9 mouse cellular contexts compared by ENCODE assay signal in the genomic region with DNA sequence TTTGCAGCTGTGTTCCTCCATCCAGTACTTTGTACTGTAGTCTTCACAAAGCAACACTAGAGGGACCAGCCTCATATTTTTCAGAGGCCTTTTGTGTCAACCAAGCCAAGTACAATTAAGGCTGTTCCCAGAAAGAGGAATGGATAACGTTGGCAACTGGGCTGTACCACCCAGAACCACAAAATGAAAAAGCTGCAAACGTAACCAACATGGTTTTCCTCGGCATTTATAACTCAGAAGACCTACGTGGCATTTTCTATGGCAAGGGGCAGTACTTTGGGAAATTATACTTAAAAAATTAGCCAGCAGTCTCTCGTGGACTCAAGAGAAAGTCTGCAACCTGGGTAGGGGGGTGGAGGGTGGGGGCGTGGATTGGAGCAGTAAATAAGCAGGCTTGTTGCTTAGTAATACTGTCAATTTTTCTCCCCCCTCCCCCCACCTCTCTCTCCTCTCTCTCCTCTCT.
DNase-seq lines count a peak whose midpoint lies in the region; ATAC-seq and TF ChIP-seq lines count a peak whose summit lies in the region.
"Had no signal": no experiment of that assay in that cellular context is flagged by ENCODE, and none has a peak within 500 bp of the region (broad histone marks: within the 10 kb centered on the region; RNA-seq: fewer than 3 reads in every experiment).

No protein-coding gene starts in this region.

- H3K4me3 ChIP-seq in embryonic facial prominence, embryonic 15.5 days (replicated peaks) = peak overlapping the region; percentile 27
- no peak overlapping the region; the same call in 1 of the 2 replicates for H3K4me3 ChIP-seq in lung, embryonic 14.5 days (ENCODE audit: low read depth, low read length)
- peak overlapping the region; percentile 5; the same call in 1 of the 2 replicates for H3K4me3 ChIP-seq in stomach, embryonic 15.5 days (replicated peaks)
- H3K4me3 ChIP-seq: liver, embryonic 13.5 days had no signal

- no peaks in the 10 kb centered on the region for H3K27me3 ChIP-seq in embryonic facial prominence, embryonic 15.5 days
- no peaks in the 10 kb centered on the region for H3K27me3 ChIP-seq in lung, embryonic 14.5 days (ENCODE audit: insufficient read depth, low read length)
- no peaks in the 10 kb centered on the region for H3K27me3 ChIP-seq in stomach, embryonic 15.5 days (replicated peaks)
- H3K27me3 ChIP-seq: liver, embryonic 13.5 days had no signal

- H3K4me2 ChIP-seq in embryonic facial prominence, embryonic 15.5 days (replicated peaks) = peak overlapping the region; percentile 45
- H3K4me2 ChIP-seq in lung, embryonic 14.5 days = peak overlapping the region; percentile 48
- peak overlapping the region; percentile 43 for H3K4me2 ChIP-seq in stomach, embryonic 15.5 days
- H3K4me2 ChIP-seq: liver, embryonic 13.5 days had no signal

- H3K9me3 ChIP-seq in embryonic facial prominence, embryonic 15.5 days (replicated peaks) = no peaks in the 10 kb centered on the region
- H3K9me3 ChIP-seq in lung, embryonic 14.5 days (ENCODE audit: low read depth, low read length) = no peaks in the 10 kb centered on the region
- H3K9me3 ChIP-seq in stomach, embryonic 15.5 days = no peaks in the 10 kb centered on the region
- H3K9me3 ChIP-seq: liver, embryonic 13.5 days had no signal

- DNase-seq in left cerebral cortex, postnatal 14 days (ENCODE audit: low spot score in 2 of 2) = peak; percentile 22 to 63
- DNase-seq in left cerebral cortex, adult 18-20 months (ENCODE audit: low spot score in 2 of 2) = no peak
- peak; percentile 16 for DNase-seq in heart, postnatal 4 days
- peak; percentile 87 for DNase-seq in lung, embryonic 14.5 days
- DNase-seq in spleen, adult 18-20 months = no peak
- no peak for DNase-seq in T-cell, adult 2 months (ENCODE audit: low spot score)
- DNase-seq: liver, embryonic 13.5 days had no signal

- H3K9ac ChIP-seq in embryonic facial prominence, embryonic 15.5 days = no peak overlapping the region
- no peak overlapping the region for H3K9ac ChIP-seq in lung, embryonic 14.5 days
- H3K9ac ChIP-seq in stomach, embryonic 15.5 days = no peak overlapping the region
- H3K9ac ChIP-seq: liver, embryonic 13.5 days had no signal

- WGBS in embryonic facial prominence, embryonic 15.5 days = 11% methylated on average over 6 of the region's 6 CpGs
- 18% methylated on average over 6 of the region's 6 CpGs for WGBS in lung, embryonic 14.5 days
- 21% methylated on average over 6 of the region's 6 CpGs for WGBS in stomach, embryonic 15.5 days

- TF ChIP-seq CTCF in lung, embryonic 14.5 days (IDR thresholded peaks at IDR 0.05; ENCODE audit: low read depth) = peak; percentile 69

- ATAC-seq in embryonic facial prominence, embryonic 15.5 days (ENCODE audit: insufficient number of reproducible peaks, low FRiP score, low TSS enrichment, low read depth) = peak; percentile 85
- peak; percentile 85 for ATAC-seq in lung, embryonic 14.5 days (ENCODE audit: insufficient read depth)
- peak; percentile 68; the same call in 1 of the 2 replicates for ATAC-seq in stomach, embryonic 15.5 days (ENCODE audit: insufficient read depth, low FRiP score, low read depth)

- no peaks in the 10 kb centered on the region for H3K36me3 ChIP-seq in embryonic facial prominence, embryonic 15.5 days
- H3K36me3 ChIP-seq in lung, embryonic 14.5 days (ENCODE audit: insufficient read depth) = no peaks in the 10 kb centered on the region
- H3K36me3 ChIP-seq in stomach, embryonic 15.5 days = no peaks in the 10 kb centered on the region
- H3K36me3 ChIP-seq: liver, embryonic 13.5 days had no signal

- intact Hi-C loops in left cerebral cortex, postnatal 14 days (cut with DNase I) = loop anchor here (5.0 to 10.0 kb wide), 4 partner anchors 130 to 968 kb away; a partner anchor contains a TSS

- H3K27ac ChIP-seq in embryonic facial prominence, embryonic 15.5 days (replicated peaks) = peak overlapping the region; percentile 80
- H3K27ac ChIP-seq in lung, embryonic 14.5 days (ENCODE audit: low read depth) = peak overlapping the region; percentile 63
- H3K27ac ChIP-seq in stomach, embryonic 15.5 days = peak overlapping the region; percentile 45; the same call in 1 of the 2 replicates
- H3K27ac ChIP-seq: liver, embryonic 13.5 days had no signal

- peaks cover 16% of the 10 kb centered on the region for H3K4me1 ChIP-seq in embryonic facial prominence, embryonic 15.5 days
- H3K4me1 ChIP-seq in lung, embryonic 14.5 days (ENCODE audit: insufficient read depth) = 0 out of 2 replicates have a peak, but pooled peaks cover 7% of the 10 kb centered on the region
- H3K4me1 ChIP-seq in stomach, embryonic 15.5 days = peaks cover 6% of the 10 kb centered on the region; the same call in 1 of the 2 replicates
- H3K4me1 ChIP-seq: liver, embryonic 13.5 days had no signal

Comparison
In these comparisons a context has a peak if more than half of its experiments do, and no peak if none do; other contexts are left out.
1. DNase-seq: peak in left cerebral cortex, postnatal 14 days (2 of 2), heart, postnatal 4 days (single experiment) and lung, embryonic 14.5 days (single experiment); none in left cerebral cortex, adult 18-20 months (0 of 2), spleen, adult 18-20 months (0 of 2) and T-cell, adult 2 months (single experiment).
2. Peak in every context shown above with its lines, with median percentiles within 50 percentile points of each other: ATAC-seq, H3K27ac ChIP-seq and H3K4me2 ChIP-seq.